Mouse (Mus musculus) stomach, postnatal 0 days (tissue): ENCODE results near the gene Tbc1d9. TPM values are rescaled to one million over a fixed set of nuclear protein-coding genes. Genes with fewer than 3 reads are reported as not detected.

ENCODE experiments used
- ATAC-seq: fragments of 200-750 bp; cut with Nextera tagmentation; 2 replicates; pipeline ENCODE4 v1.8.0; 2017; ENCODE audit not compliant: low FRiP score, low TSS enrichment
- DNase-seq: peaks from one replicate; pipeline ENCODE4 v3.0.0-alpha.2; 2016; ENCODE audit warnings: low spot score
- H3K27ac ChIP-seq: fragments of 300-500 bp; sonication (generic); replicated peaks from 2 replicates; pipeline ENCODE4 v1.5.1; 2014; ENCODE audit warnings: mild to moderate bottlenecking, control low read depth
- H3K27me3 ChIP-seq: fragments of 300-500 bp; sonication (generic); 2 replicates; pipeline ENCODE4 v1.6.1; 2014; ENCODE audit warnings: low read length; ENCODE audit not compliant: control insufficient read depth, insufficient read depth
- H3K36me3 ChIP-seq: fragments of 300-500 bp; sonication (generic); 2 replicates; pipeline ENCODE4 v1.6.1; 2014; ENCODE audit warnings: low read length, mixed read lengths; ENCODE audit not compliant: control insufficient read depth, insufficient read depth
- H3K4me1 ChIP-seq: fragments of 300-500 bp; sonication (generic); replicated peaks from 2 replicates; pipeline ENCODE4 v1.6.1; 2014; ENCODE audit warnings: antibody characterized with exemption; ENCODE audit not compliant: control insufficient read depth, insufficient read depth
- H3K4me2 ChIP-seq: fragments of 300-500 bp; sonication (generic); replicated peaks from 2 replicates; pipeline ENCODE4 v1.6.1; 2014; ENCODE audit warnings: low read depth, mild to moderate bottlenecking, control low read depth, moderate library complexity
- H3K4me3 ChIP-seq: fragments of 300-500 bp; sonication (generic); 2 replicates; pipeline ENCODE4 v1.5.1; 2014; ENCODE audit warnings: low read depth, low read length, control low read depth
- H3K9ac ChIP-seq: fragments of 300-500 bp; sonication (generic); 2 replicates; pipeline ENCODE4 v1.6.1; 2014; ENCODE audit warnings: mild to moderate bottlenecking, low read length, control low read depth, mixed read lengths
- H3K9me3 ChIP-seq: fragments of 300-500 bp; sonication (generic); 2 replicates; pipeline ENCODE4 v1.6.1; 2016; ENCODE audit warnings: low read length; ENCODE audit not compliant: control insufficient read depth
- CTCF ChIP-seq: IDR thresholded peaks from 2 replicates; pipeline ENCODE4 v1.5.1; 2016; ENCODE audit warnings: antibody characterized with exemption, low read depth, mild to moderate bottlenecking, moderate library complexity
- EP300 ChIP-seq: optimal IDR thresholded peaks from 2 replicates; pipeline ENCODE3; 2016; ENCODE audit warnings: antibody characterized with exemption
- WGBS: fragments of 180-500 bp; shearing (Covaris S2); extraction: QIAGEN DNeasy Blood & Tissue Kit; methylation state at CpG from one replicate; pipeline ENCODE4 v1.1.7; 2014; 5-methylcytosine and 5-hydroxymethylcytosine counted together
- polyA plus RNA-seq: library from polyadenylated mRNA; unstranded; fragments of >200 nt; fragmentation: Nextera tagmentation; extraction: Ambion mirVana; gene quantifications from 2 replicates; pipeline ENCODE4 v1.2.1, GENCODE M21; 2015

Gene Tbc1d9
- polyA plus RNA-seq, 1 experiment from 2014 or later = 2.6 TPM

DNA sequence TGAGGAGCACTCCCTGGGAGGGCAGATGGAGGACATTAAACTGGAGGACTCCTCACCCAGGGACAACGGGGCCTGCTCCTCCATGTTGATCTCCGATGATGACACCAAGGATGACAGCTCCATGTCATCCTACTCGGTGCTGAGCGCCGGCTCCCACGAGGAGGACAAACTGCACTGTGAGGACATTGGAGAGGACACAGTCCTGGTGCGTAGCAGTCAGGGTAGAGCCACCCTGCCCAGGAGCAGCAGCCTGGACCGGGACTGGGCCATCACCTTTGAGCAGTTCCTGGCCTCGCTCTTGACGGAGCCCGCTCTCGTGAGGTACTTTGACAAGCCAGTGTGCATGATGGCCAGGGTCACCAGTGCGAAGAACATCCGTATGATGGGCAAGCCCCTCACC is 106.0 kb downstream of the Tbc1d9 start:
- H3K4me2 ChIP-seq = no peak overlapping the region
- peaks cover 2% of the 10 kb centered on the region; the same call in 1 of the 2 replicates for H3K36me3 ChIP-seq
- TF ChIP-seq EP300 (no peak), CTCF (no peak)
- no peaks in the 10 kb centered on the region for H3K4me1 ChIP-seq
- no peak overlapping the region for H3K9ac ChIP-seq
- DNase-seq = no peak
- no peak for ATAC-seq
- H3K9me3 ChIP-seq = no peaks in the 10 kb centered on the region
- H3K27ac ChIP-seq = no peak overlapping the region
- H3K27me3 ChIP-seq = no peaks in the 10 kb centered on the region
- 95% methylated on average over 14 of the region's 14 CpGs for WGBS
- H3K4me3 ChIP-seq = no peak overlapping the region

DNA sequence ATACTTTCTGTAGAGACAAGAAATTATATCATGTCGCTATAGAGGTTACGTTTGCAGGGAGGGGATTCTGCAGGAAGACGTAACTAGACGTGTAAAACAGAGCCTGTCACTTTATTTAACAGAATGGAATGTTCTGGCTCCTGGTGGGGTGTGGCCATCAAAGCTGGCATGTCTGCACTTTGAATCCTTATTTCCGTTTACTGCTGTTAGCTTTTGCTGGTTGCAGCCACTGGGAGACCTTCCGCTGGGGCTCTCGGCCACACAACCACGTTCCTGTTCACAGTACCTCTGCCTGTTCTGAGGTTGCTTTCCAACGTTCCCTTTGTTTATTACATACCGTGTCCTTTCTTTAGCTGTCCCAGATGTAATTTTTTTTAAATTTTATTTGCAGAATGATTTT is 107.3 kb downstream of the Tbc1d9 start:
- H3K4me3 ChIP-seq = no peak overlapping the region
- H3K9ac ChIP-seq = no peak overlapping the region
- ATAC-seq (no peak), DNase-seq (peak; percentile 49)
- H3K36me3 ChIP-seq = no peaks in the 10 kb centered on the region; the same call in 1 of the 2 replicates
- 49% methylated on average over 10 of the region's 10 CpGs for WGBS
- H3K27me3 ChIP-seq = no peaks in the 10 kb centered on the region
- no peaks in the 10 kb centered on the region for H3K4me1 ChIP-seq
- H3K4me2 ChIP-seq = no peak overlapping the region
- no peak overlapping the region for H3K27ac ChIP-seq
- no peak for TF ChIP-seq EP300
- TF ChIP-seq CTCF = no peak
- H3K9me3 ChIP-seq = no peaks in the 10 kb centered on the region

DNA sequence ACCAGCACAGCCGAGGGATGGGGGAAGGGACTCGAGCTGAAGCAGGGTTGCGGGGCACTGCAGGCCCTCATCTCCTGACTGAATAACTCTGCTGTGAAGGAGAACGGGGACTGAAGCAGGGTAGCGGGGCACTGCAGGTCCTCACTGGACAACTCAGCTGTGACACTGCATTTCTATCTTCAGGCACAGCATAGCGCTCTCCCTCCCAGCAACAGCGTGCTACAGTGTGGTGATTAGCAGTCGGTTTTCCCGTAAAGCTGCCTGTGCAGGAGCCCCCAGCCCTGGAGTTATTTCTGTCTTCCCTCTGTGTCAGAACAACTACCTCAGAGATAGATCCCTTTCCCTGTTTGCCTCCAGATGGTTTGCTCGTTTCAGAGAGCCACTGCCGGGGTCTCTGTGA is 109.3 kb downstream of the Tbc1d9 start:
- no peaks in the 10 kb centered on the region; the same call in 1 of the 2 replicates for H3K36me3 ChIP-seq
- no peaks in the 10 kb centered on the region for H3K4me1 ChIP-seq
- no peak overlapping the region for H3K27ac ChIP-seq
- no peak for TF ChIP-seq CTCF
- TF ChIP-seq EP300 = no peak
- no peak overlapping the region for H3K4me2 ChIP-seq
- no peaks in the 10 kb centered on the region for H3K9me3 ChIP-seq
- H3K27me3 ChIP-seq = no peaks in the 10 kb centered on the region
- no peak overlapping the region for H3K9ac ChIP-seq
- no peak for ATAC-seq
- no peak for DNase-seq
- 49% methylated on average over 11 of the region's 11 CpGs for WGBS
- no peak overlapping the region for H3K4me3 ChIP-seq

DNA sequence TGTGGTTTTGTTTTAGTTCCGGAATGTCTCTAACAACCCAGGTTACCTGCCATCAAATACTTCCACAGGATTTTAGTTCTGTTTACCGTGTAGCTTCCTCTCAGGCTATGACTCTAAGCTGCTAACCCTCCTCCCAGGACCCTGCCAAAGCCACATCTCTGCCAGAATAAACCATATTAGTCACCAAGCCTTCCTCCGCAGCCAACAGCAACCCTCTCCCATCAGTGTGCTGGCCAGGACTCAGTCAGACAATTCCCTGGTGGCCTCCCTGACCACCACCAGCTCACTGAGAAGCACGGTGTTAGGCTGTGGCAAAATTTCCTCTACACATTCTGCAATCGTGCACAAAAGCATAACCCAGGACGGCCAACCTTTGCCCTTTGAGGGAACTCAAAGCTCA is 113.3 kb downstream of the Tbc1d9 start:
- H3K4me3 ChIP-seq = no peak overlapping the region
- H3K4me2 ChIP-seq = no peak overlapping the region
- no peak overlapping the region for H3K9ac ChIP-seq
- H3K27me3 ChIP-seq = no peaks in the 10 kb centered on the region
- H3K27ac ChIP-seq = no peak overlapping the region
- DNase-seq = peak; percentile 9
- no peak for ATAC-seq
- TF ChIP-seq CTCF (no peak), EP300 (no peak)
- 75% methylated on average over 6 of the region's 6 CpGs for WGBS
- H3K4me1 ChIP-seq = no peaks in the 10 kb centered on the region
- no peaks in the 10 kb centered on the region for H3K9me3 ChIP-seq
- H3K36me3 ChIP-seq = no peaks in the 10 kb centered on the region

DNA sequence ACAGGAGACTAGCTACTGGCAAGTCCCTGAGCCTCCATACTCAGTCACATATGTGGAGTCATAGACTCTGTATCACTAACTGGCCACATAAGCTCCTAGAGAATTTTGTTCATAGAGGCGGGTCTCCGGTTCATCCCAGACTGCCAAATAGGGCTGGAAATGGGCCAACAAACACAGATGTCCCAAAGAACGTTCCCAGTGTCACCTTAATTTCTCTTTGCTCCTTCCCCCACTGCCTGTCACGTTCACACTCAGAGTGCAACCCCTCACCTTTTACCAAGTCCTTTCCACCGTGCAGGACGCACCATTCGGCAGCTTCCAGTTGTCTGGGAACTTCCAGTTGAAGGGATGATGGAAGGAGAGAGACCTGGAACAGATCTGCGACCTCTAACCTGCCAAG is 120.2 kb downstream of the Tbc1d9 start:
- Histone ChIP-seq H3K4me2 (no peak overlapping the region), H3K9me3 (no peaks in the 10 kb centered on the region), H3K36me3 (no peaks in the 10 kb centered on the region), H3K4me3 (no peak overlapping the region), H3K4me1 (peaks cover 2% of the 10 kb centered on the region; the same call in 1 of the 2 replicates), H3K27me3 (no peaks in the 10 kb centered on the region), H3K9ac (no peak overlapping the region), H3K27ac (no peak overlapping the region)
- TF ChIP-seq EP300 (no peak), CTCF (no peak)
- ATAC-seq (no peak), DNase-seq (no peak)
- WGBS = 74% methylated on average over 8 of the region's 8 CpGs

DNA sequence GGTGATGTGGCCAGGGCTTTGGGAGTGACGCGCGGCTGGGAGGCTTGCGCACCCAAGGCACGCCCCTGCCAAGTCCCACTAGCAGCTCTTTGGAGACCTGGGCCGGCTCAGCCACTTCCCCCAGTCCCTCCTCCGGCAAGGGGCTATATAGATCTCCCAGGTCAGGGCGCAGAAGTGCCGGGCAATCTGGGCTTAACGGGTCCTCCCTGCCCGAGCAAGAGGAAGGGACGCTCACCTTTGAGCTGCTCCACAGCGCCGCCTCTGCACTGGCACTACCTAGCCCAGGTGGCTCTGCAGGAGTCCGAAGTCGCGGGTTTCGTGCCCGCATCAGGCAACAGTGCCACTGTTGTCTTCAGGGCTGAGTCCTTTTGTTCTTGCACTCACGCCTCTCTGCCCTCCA is 125.0 kb downstream of the Tbc1d9 start, which contains the start of gene Ucp1:
TSS of gene Ucp1 (plus strand) at position 177 of the 400 bp plus-strand sequence.
- peak within 1 kb of the TSS; percentile 18 for H3K4me3 ChIP-seq
- H3K27ac ChIP-seq = no peak within 1 kb of the TSS
- H3K4me2 ChIP-seq = peak within 1 kb of the TSS; percentile 42
- no peaks in the 10 kb centered on the region for H3K9me3 ChIP-seq
- WGBS = 4% methylated on average over 20 of the region's 20 CpGs
- no peaks in the 10 kb centered on the region for H3K27me3 ChIP-seq
- H3K9ac ChIP-seq = no peak within 1 kb of the TSS
- peaks cover 3% of the 10 kb centered on the region; the same call in 1 of the 2 replicates for H3K4me1 ChIP-seq
- DNase-seq (peak; percentile 53), ATAC-seq (peak; percentile 51; the same call in 1 of the 2 replicates)
- H3K36me3 ChIP-seq = no peaks in the 10 kb centered on the region
- no peak for TF ChIP-seq EP300
- TF ChIP-seq CTCF = peak; percentile 51
